Mouse (Mus musculus): ENCODE results near the gene Olfr204. TPM values are rescaled to one million over a fixed set of nuclear protein-coding genes. Genes with fewer than 3 reads are reported as not detected.

Gene Olfr204
- polyA plus RNA-seq, 1 experiment from 2014 or later = not detected

Other genes with a start within 250 kb of the Olfr204 start
- not detected in 2 replicates for gene Olfr190, start 240.2 kb downstream of the Olfr204 start, polyA plus RNA-seq (2015; fragmentation: Nextera tagmentation; extraction: Ambion mirVana)
- gene Olfr191, start 228.4 kb downstream of the Olfr204 start, polyA plus RNA-seq (2015; fragmentation: Nextera tagmentation; extraction: Ambion mirVana) = not detected in 2 replicates
- gene Olfr193, start 206.4 kb downstream of the Olfr204 start, polyA plus RNA-seq (2015; fragmentation: Nextera tagmentation; extraction: Ambion mirVana) = not detected in 2 replicates
- gene Olfr194, start 197.2 kb downstream of the Olfr204 start, polyA plus RNA-seq (2015; fragmentation: Nextera tagmentation; extraction: Ambion mirVana) = not detected in 2 replicates
- not detected in 2 replicates for gene Olfr195, start 171.2 kb downstream of the Olfr204 start, polyA plus RNA-seq (2015; fragmentation: Nextera tagmentation; extraction: Ambion mirVana)
- not detected in 2 replicates for gene Olfr196, start 147.8 kb downstream of the Olfr204 start, polyA plus RNA-seq (2015; fragmentation: Nextera tagmentation; extraction: Ambion mirVana)
- gene Olfr198, start 114.7 kb downstream of the Olfr204 start, polyA plus RNA-seq (2015; fragmentation: Nextera tagmentation; extraction: Ambion mirVana) = not detected in 2 replicates
- gene Olfr199, start 98.5 kb downstream of the Olfr204 start, polyA plus RNA-seq (2015; fragmentation: Nextera tagmentation; extraction: Ambion mirVana) = not detected in 2 replicates
- not detected in 2 replicates for gene Olfr201, start 45.6 kb downstream of the Olfr204 start, polyA plus RNA-seq (2015; fragmentation: Nextera tagmentation; extraction: Ambion mirVana)
- not detected in 2 replicates for gene Olfr202, start 31.5 kb downstream of the Olfr204 start, polyA plus RNA-seq (2015; fragmentation: Nextera tagmentation; extraction: Ambion mirVana)
- gene Olfr203, start 19.4 kb downstream of the Olfr204 start, polyA plus RNA-seq (2015; fragmentation: Nextera tagmentation; extraction: Ambion mirVana) = not detected in 2 replicates
- gene Olfr205, start 12.9 kb upstream of the Olfr204 start, polyA plus RNA-seq (2015; fragmentation: Nextera tagmentation; extraction: Ambion mirVana) = not detected in 2 replicates
- not detected in 2 replicates for gene Olfr206, start 31.0 kb upstream of the Olfr204 start, polyA plus RNA-seq (2015; fragmentation: Nextera tagmentation; extraction: Ambion mirVana)
- not detected in 2 replicates for gene Olfr209, start 45.7 kb upstream of the Olfr204 start, polyA plus RNA-seq (2015; fragmentation: Nextera tagmentation; extraction: Ambion mirVana)
- 0.06 and 0.13 TPM in 2 replicates for gene Gabrr3, start 89.1 kb upstream of the Olfr204 start, polyA plus RNA-seq (2015; fragmentation: Nextera tagmentation; extraction: Ambion mirVana)
- gene Riox2, start 153.5 kb upstream of the Olfr204 start, polyA plus RNA-seq (2015; fragmentation: Nextera tagmentation; extraction: Ambion mirVana) = 13.6 and 14.0 TPM in 2 replicates

All from midbrain, embryonic 15.5 days (tissue).